ENCODE assay signal across 7 mouse cellular contexts in genomic region chr7:140154218-140154927, GRCm38 (mm10). TPM values are rescaled to one million over a fixed set of nuclear protein-coding genes. Genes with fewer than 3 reads are reported as not detected.
DNase-seq lines count a peak whose midpoint lies in the region; ATAC-seq lines count a peak whose summit lies in the region.

Gene Sprn, minus strand, starts transcription at chr7:140154877.

- DNase-seq in brain, embryonic 18.5 days (ENCODE audit: low read depth, low spot score): peak; percentile 55
- peak; percentile 80 to 85 for DNase-seq in cerebellum, postnatal 10 days
- peak; percentile 65 to 69 for DNase-seq in frontal cortex, postnatal 14 days (ENCODE audit: low spot score in 2 of 2)
- peak; percentile 77 to 84 for DNase-seq in left cerebral cortex, adult 18-20 months (ENCODE audit: low spot score in 2 of 2)
- no peak for DNase-seq in thymus, postnatal 4 days
- DNase-seq in thymus, postnatal 25 days: no peak

- peak; percentile 87 for ATAC-seq in neural tube, embryonic 14.5 days (ENCODE audit: low read depth)

- H3K4me1 ChIP-seq in neural tube, embryonic 14.5 days (ENCODE audit: control insufficient read depth, insufficient read depth, low read length): peaks cover 5% of the 10 kb centered on the region; the same call in 1 of the 2 replicates

- 3% methylated on average over 28 of the region's 28 CpGs for WGBS in neural tube, embryonic 14.5 days

- peak within 1 kb of the TSS; percentile 41 for H3K4me3 ChIP-seq in neural tube, embryonic 14.5 days (ENCODE audit: low read depth, low read length)

- no peaks in the 10 kb centered on the region for H3K36me3 ChIP-seq in neural tube, embryonic 14.5 days (ENCODE audit: control insufficient read depth, insufficient read depth, low read length)

- H3K27ac ChIP-seq in neural tube, embryonic 14.5 days (ENCODE audit: low read depth, low read length): peak within 1 kb of the TSS; percentile 53

- H3K9me3 ChIP-seq in neural tube, embryonic 14.5 days (ENCODE audit: control insufficient read depth, low read length): no peaks in the 10 kb centered on the region

- no peaks in the 10 kb centered on the region for H3K27me3 ChIP-seq in neural tube, embryonic 14.5 days (ENCODE audit: control insufficient read depth, insufficient read depth, low read length)

- H3K9ac ChIP-seq in neural tube, embryonic 14.5 days (replicated peaks; ENCODE audit: low read depth, low read length): peak within 1 kb of the TSS; percentile 70

- peak within 1 kb of the TSS; percentile 59 for H3K4me2 ChIP-seq in neural tube, embryonic 14.5 days (ENCODE audit: low read depth, low read length)

RNA-seq across cellular contexts. Expression of gene Sprn, which starts in this region (rescaled TPM):
- 100 to 1,000 TPM; 119 to 120 TPM for total RNA-seq in left cerebral cortex, adult 18-20 months (2021)
- 16.2 and 17.3 TPM in 2 replicates for polyA plus RNA-seq in neural tube, embryonic 14.5 days (2014; fragmentation: Nextera tagmentation; extraction: Ambion mirVana)

Comparison
In these comparisons a context has a peak if more than half of its experiments do, and no peak if none do; other contexts are left out.
1. DNase-seq: peak in brain, embryonic 18.5 days (single experiment), cerebellum, postnatal 10 days (2 of 2), frontal cortex, postnatal 14 days (2 of 2) and left cerebral cortex, adult 18-20 months (2 of 2); none in thymus, postnatal 4 days (single experiment) and thymus, postnatal 25 days (single experiment).